Mouse (Mus musculus) kidney, embryonic 15.5 days (tissue): ENCODE measurements at regions not wholly inside any gene's neighbourhood (a gene's known extent, or its start where the extent isn't known, plus 50 kb on each side); places are given as distances from the start of the nearest gene placed in this dataset.

ENCODE experiments used
- ATAC-seq: fragments of 200-750 bp; cut with Nextera tagmentation; replicated peaks from 2 replicates; pipeline ENCODE4 v1.8.0; 2017; ENCODE audit warnings: moderate TSS enrichment; ENCODE audit not compliant: low FRiP score
- H3K27ac ChIP-seq: fragments of 300-500 bp; sonication (generic); 2 replicates; pipeline ENCODE4 v1.5.1; 2015; ENCODE audit warnings: mild to moderate bottlenecking, inconsistent platforms
- H3K27me3 ChIP-seq: fragments of 300-500 bp; sonication (generic); 2 replicates; pipeline ENCODE4 v1.6.1; 2015; ENCODE audit warnings: inconsistent platforms
- H3K36me3 ChIP-seq: fragments of 300-500 bp; sonication (generic); 2 replicates; pipeline ENCODE4 v1.6.1; 2015; ENCODE audit warnings: inconsistent platforms
- H3K4me1 ChIP-seq: fragments of 300-500 bp; sonication (generic); 2 replicates; pipeline ENCODE4 v1.6.1; 2015; ENCODE audit warnings: inconsistent platforms
- H3K4me2 ChIP-seq: fragments of 300-500 bp; sonication (generic); 2 replicates; pipeline ENCODE4 v1.6.1; 2015; ENCODE audit warnings: moderate library complexity, mild to moderate bottlenecking, inconsistent platforms
- H3K4me3 ChIP-seq: fragments of 300-500 bp; sonication (generic); replicated peaks from 2 replicates; pipeline ENCODE4 v1.5.1; 2015; ENCODE audit warnings: mild to moderate bottlenecking, inconsistent platforms
- H3K9ac ChIP-seq: fragments of 300-500 bp; sonication (generic); 2 replicates; pipeline ENCODE4 v1.6.1; 2015; ENCODE audit warnings: mild to moderate bottlenecking, inconsistent platforms
- H3K9me3 ChIP-seq: fragments of 300-500 bp; sonication (generic); replicated peaks from 2 replicates; pipeline ENCODE4 v1.6.1; 2016; ENCODE audit warnings: inconsistent platforms
- WGBS: fragments of 180-500 bp; shearing (Covaris S2); methylation state at CpG from one replicate; pipeline ENCODE4 v1.1.7; 2015; ENCODE audit warnings: mixed read lengths; 5-methylcytosine and 5-hydroxymethylcytosine counted together

GRCm38 (mm10) chr16:50118150-50118549 lies 314.0 kb downstream of the Bbx start:
- H3K9me3 ChIP-seq = no peaks in the 10 kb centered on the region
- no peak overlapping the region for H3K27ac ChIP-seq
- no peak overlapping the region for H3K9ac ChIP-seq
- no peaks in the 10 kb centered on the region for H3K36me3 ChIP-seq
- H3K4me1 ChIP-seq = no peaks in the 10 kb centered on the region
- 94% methylated on average over 7 of the region's 7 CpGs for WGBS
- H3K4me2 ChIP-seq = no peak overlapping the region
- no peaks in the 10 kb centered on the region for H3K27me3 ChIP-seq
- no peak for ATAC-seq
- H3K4me3 ChIP-seq = no peak overlapping the region

- WGBS = 53% methylated on average over 2 of the region's 2 CpGs
- H3K9me3 ChIP-seq = no peaks in the 10 kb centered on the region
- H3K4me1 ChIP-seq = no peaks in the 10 kb centered on the region
- no peak overlapping the region for H3K4me2 ChIP-seq
- H3K4me3 ChIP-seq = no peak overlapping the region
- no peak overlapping the region for H3K9ac ChIP-seq
- H3K36me3 ChIP-seq = no peaks in the 10 kb centered on the region
- ATAC-seq = no peak
- no peak overlapping the region for H3K27ac ChIP-seq
- H3K27me3 ChIP-seq = no peaks in the 10 kb centered on the region
These were observed 309.7 kb downstream of the Bbx start for GRCm38 (mm10) chr16:50122460-50122859.

GRCm38 (mm10) chr16:50124646-50125045 lies 307.5 kb downstream of the Bbx start:
- 91% methylated on average over 4 of the region's 4 CpGs for WGBS
- ATAC-seq = no peak
- no peak overlapping the region for H3K9ac ChIP-seq

GRCm38 (mm10) chr16:50125564-50125963 lies 306.6 kb downstream of the Bbx start:
- WGBS = 59% methylated on average over 5 of the region's 5 CpGs
- peak overlapping the region; percentile 24; the same call in 1 of the 2 replicates for H3K27ac ChIP-seq

More at GRCm38 (mm10) chr16:50124646-50125045, 307.5 kb downstream of the Bbx start:
- Histone ChIP-seq H3K4me3 (no peak overlapping the region), H3K27me3 (no peaks in the 10 kb centered on the region), H3K4me2 (no peak overlapping the region), H3K9me3 (no peaks in the 10 kb centered on the region), H3K4me1 (no peaks in the 10 kb centered on the region), H3K36me3 (no peaks in the 10 kb centered on the region), H3K27ac (peak overlapping the region; percentile 24; the same call in 1 of the 2 replicates)

GRCm38 (mm10) chr16:50131406-50131805 lies 300.8 kb downstream of the Bbx start:
- no peaks in the 10 kb centered on the region for H3K27me3 ChIP-seq
- H3K4me1 ChIP-seq = no peaks in the 10 kb centered on the region
- ATAC-seq = no peak
- no peak overlapping the region for H3K4me2 ChIP-seq
- H3K27ac ChIP-seq = no peak overlapping the region
- 93% methylated on average over 2 of the region's 2 CpGs for WGBS
- H3K36me3 ChIP-seq = no peaks in the 10 kb centered on the region
- H3K4me3 ChIP-seq = no peak overlapping the region
- no peaks in the 10 kb centered on the region for H3K9me3 ChIP-seq
- H3K9ac ChIP-seq = no peak overlapping the region

More at GRCm38 (mm10) chr16:50125564-50125963, 306.6 kb downstream of the Bbx start:
- H3K9me3 ChIP-seq = no peaks in the 10 kb centered on the region
- no peaks in the 10 kb centered on the region for H3K36me3 ChIP-seq
- ATAC-seq = peak; percentile 87
- no peak overlapping the region for H3K4me2 ChIP-seq
- H3K9ac ChIP-seq = no peak overlapping the region
- H3K4me1 ChIP-seq = no peaks in the 10 kb centered on the region
- no peak overlapping the region for H3K4me3 ChIP-seq
- no peaks in the 10 kb centered on the region for H3K27me3 ChIP-seq
